Mouse (Mus musculus): ENCODE results near the gene Cers6.

- no peak for TF ChIP-seq CTCF (IDR thresholded peaks at IDR 0.05; ENCODE audit: borderline replicate concordance, insufficient read depth, low read length)
- TF ChIP-seq POLR2A (IDR thresholded peaks at IDR 0.05; ENCODE audit: low read depth, low read length), result no peak
Measured at GRCm38 (mm10) chr2:68996268-68996667, 135.0 kb downstream of the Cers6 start.
